Mouse (Mus musculus) embryo, embryonic 10.5 days (tissue): Measurements from ENCODE around the gene Kng1.

Experiments used
- DNase-seq: peaks from one replicate; pipeline ENCODE4 v3.0.0-alpha.2; 2015; ENCODE audit warnings: low spot score

Gene Kng1

GRCm38 (mm10) chr16:23114339-23115171 is 56.9 kb downstream of the Kng1 start:
- DNase-seq, result no peak

DNA sequence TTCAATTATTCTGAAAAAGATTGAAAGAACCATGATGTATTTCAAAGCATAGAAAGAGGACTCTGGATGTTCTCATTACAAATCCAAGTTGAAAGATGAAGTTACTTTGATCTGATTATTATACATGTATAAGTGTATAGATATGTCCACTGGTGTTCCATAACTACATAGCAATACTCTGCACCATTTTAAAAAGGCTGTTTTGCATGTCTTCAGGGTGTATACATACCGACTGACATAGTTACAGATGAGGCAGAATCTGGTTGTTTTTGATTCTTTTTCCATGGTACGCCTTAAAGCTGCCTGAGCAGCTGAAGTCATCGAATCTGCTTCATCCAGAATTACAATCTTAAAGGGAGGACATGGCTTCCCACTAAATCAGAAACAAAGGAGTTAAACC is 57.8 kb downstream of the Kng1 start:
- DNase-seq, result no peak

DNA sequence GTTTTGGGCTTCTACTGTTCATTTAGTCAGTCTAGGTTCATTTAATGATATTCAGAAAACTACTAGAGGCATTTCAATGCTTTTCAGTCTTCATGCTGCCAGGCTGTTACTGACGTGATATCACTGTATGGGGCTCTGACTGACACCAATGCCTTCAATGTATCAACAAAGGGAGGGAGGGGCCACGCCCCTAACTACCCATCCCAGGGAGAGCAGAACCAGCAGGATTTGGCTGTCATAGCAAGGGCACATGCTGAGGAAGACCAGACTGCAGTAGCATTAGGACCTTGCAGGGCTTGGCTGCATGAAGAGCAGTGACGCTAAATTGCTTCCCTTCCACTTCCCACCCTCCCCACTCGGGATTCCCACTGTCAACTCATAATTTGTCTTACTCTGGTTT is 59.5 kb downstream of the Kng1 start:
- no peak for DNase-seq

DNA sequence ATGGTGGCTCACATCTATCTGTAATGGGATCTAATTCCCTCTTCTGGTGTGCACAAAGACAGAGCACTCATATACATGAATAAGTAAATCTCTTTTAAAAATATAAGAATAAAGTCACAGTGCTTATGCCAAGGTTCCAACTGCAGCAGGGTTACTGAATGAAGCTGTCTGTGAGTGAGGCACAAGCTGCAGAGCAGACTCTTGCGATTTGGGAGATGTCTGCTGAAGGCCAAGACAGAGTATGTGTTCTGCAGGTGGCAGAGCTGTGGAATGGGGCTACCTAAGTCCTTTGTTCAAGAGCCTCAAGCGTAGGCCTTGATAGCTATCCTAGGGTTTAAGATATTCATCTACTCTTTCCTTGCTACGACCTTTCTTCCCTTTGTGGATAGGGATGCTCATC is 64.8 kb downstream of the Kng1 start:
- DNase-seq, result no peak

DNA sequence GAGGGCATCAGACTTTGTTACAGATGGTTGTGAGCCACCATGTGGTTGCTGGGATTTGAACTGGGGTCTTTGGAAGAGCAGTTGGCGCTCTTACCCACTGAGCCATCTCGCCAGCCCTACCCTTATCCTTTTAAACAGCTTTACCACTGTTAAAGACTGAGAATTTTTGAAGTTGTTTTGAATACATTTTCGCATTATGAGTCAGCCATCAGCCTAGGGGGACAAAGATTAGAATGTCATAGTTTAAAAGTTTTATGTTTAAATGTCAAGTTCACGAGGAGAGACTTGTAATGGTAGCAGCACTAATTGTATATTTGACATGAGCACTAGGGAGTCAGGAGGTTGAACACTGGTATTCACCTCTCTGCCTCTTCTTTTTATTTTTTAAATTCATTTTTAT is 65.4 kb downstream of the Kng1 start:
- no peak for DNase-seq

DNA sequence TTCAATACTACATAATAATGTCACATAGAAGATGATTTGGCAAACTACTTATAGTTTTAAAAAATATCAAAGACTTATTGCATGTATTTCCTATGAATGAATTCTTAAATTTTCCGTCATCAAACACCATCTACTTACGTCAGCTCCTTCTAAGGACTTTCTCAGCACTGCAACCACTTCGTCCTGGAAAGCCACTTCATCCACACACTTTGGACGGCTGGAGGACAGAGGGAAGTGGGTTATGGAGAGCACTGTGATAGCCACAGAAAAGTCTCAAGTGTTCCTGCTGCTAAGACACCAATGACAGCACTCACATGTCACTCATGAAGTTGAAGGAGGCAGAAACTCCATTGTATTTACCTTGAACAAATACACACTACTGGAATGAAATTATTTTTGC is 66.7 kb downstream of the Kng1 start:
- DNase-seq, result no peak

GRCm38 (mm10) chr16:23127311-23127672 is 69.6 kb downstream of the Kng1 start:
- DNase-seq, result no peak

DNA sequence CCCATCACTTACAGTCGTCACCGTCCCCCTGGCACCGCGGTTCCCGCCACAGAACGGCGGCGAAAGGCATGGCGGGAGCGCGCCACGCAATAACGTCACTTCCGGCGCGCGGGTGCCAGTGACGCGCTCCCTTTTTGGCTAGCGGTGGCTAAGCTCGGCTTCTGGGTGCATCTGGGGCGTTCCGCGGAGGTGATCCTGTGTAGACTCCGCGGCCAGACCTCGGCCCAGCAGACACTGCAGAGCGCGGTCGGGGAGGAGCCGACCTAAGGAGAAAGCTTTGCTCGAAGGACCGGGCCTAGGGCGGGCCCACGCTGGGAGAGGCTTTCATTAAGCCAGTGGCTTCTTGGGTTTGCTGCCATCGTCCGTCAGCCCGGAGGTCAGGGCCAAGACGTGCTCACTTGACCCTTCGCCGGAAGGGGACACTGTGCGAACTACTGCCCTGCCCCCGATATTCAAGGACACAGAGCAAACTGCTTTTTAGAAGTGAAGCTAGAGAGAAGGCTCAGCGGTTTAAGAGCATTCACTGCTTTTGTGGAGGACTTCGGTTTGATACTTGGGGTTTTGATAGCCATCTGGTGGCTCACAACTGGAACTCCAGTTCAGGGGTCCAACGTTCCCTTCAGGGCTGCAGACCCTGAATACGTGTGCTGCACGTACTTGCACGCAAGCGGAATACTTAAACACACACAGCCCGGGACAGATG is 70.2 kb downstream of the Kng1 start, which contains the start of gene Rfc4:
Gene Rfc4 (minus strand): TSS at position 65 of the 703 bp plus-strand sequence.
- peak; percentile 95 for DNase-seq

DNA sequence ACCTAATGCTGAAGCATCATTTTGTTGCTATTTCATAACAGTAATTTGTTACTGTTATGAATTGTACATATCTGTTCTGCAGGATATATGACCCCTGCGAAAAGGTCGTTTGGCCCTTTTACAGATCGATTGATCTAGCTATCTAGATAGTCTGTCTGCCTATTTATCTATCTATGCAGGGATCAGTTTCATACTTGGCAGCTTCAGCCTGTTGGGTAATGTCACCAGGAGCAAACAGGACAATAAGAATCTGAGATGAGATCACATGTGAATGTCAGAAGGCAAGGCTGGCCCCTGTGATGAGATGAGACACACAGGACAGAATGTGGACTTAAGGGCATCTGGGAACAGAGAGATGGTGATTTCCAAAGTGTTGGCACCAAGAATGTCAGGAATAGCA is 72.6 kb downstream of the Kng1 start:
- DNase-seq, result no peak
